Mouse (Mus musculus) MEL (cell line): ENCODE data around the gene Ifna14. TPM values are rescaled to one million over a fixed set of nuclear protein-coding genes. Genes with fewer than 3 reads are reported as not detected.

Experiments
- DNase-seq: peaks from one replicate; pipeline ENCODE4 v3.0.0; 2011; ENCODE audit warnings: low read depth, low spot score
- H3K27ac ChIP-seq: 2 replicates; pipeline ENCODE4 v1.5.1; 2012; ENCODE audit warnings: low read depth, mild to moderate bottlenecking, control low read depth, low read length, moderate library complexity; ENCODE audit not compliant: control insufficient read depth
- H3K27me3 ChIP-seq, 2 experiments: fragments of 150-350 bp in 1 of 2; sonication (generic) in 1 of 2; 2 replicates each; pipeline ENCODE4 v1.6.1; 2012; ENCODE audit warnings: low read length in 2 of 2, mild to moderate bottlenecking in 2 of 2, improper control_type of control experiment in 1 of 2, moderate library complexity in 1 of 2; ENCODE audit not compliant: insufficient read depth in 2 of 2, control insufficient read depth in 1 of 2
- H3K36me3 ChIP-seq, 2 experiments: 2 replicates each; pipeline ENCODE4 v1.6.1; 2012 to 2014; ENCODE audit warnings: low read length in 2 of 2, improper control_type of control experiment in 1 of 2, inconsistent platforms in 1 of 2, mild to moderate bottlenecking in 1 of 2; ENCODE audit not compliant: insufficient read depth in 2 of 2, control insufficient read depth in 1 of 2
- H3K4me1 ChIP-seq, 2 experiments: fragments of 150-350 bp in 1 of 2; sonication (generic) in 1 of 2; 2 replicates each; pipeline ENCODE4 v1.6.1; 2012; ENCODE audit warnings: low read length in 2 of 2, improper control_type of control experiment in 1 of 2, mild to moderate bottlenecking in 1 of 2; ENCODE audit not compliant: insufficient read depth in 2 of 2, control insufficient read depth in 1 of 2
- H3K4me3 ChIP-seq, 2 experiments: fragments of 150-350 bp in 1 of 2; sonication (generic) in 1 of 2; 2 replicates each; pipeline ENCODE4 v1.5.1; 2012; ENCODE audit warnings: low read depth in 2 of 2, low read length in 2 of 2, mild to moderate bottlenecking in 2 of 2, moderate library complexity in 2 of 2, control low read depth in 1 of 2, improper control_type of control experiment in 1 of 2; ENCODE audit not compliant: control insufficient read depth in 1 of 2, insufficient read depth in 1 of 2
- H3K79me2 ChIP-seq: 2 replicates; pipeline ENCODE4 v1.6.1; 2012; ENCODE audit warnings: mild to moderate bottlenecking, low read length, moderate library complexity; ENCODE audit not compliant: control insufficient read depth, poor library complexity, insufficient read depth
- H3K9ac ChIP-seq: 2 replicates; pipeline ENCODE4 v1.6.1; 2012; ENCODE audit warnings: low read depth, mild to moderate bottlenecking, control low read depth, low read length, moderate library complexity; ENCODE audit not compliant: control insufficient read depth, poor library complexity, severe bottlenecking
- H3K9me3 ChIP-seq: fragments of 150-350 bp; sonication (generic); replicated peaks from 2 replicates; pipeline ENCODE4 v1.6.1; 2012; ENCODE audit warnings: mild to moderate bottlenecking, low read length, improper control_type of control experiment, moderate library complexity; ENCODE audit not compliant: insufficient read depth
- BHLHE40 ChIP-seq: IDR thresholded peaks from 2 replicates; pipeline ENCODE4 v1.6.1; 2012; ENCODE audit warnings: low read depth, mild to moderate bottlenecking, inconsistent platforms, low read length, improper control_type of control experiment, borderline replicate concordance
- CHD1 ChIP-seq: IDR thresholded peaks from 2 replicates; pipeline ENCODE4 v1.6.1; 2012; ENCODE audit warnings: low read depth, mild to moderate bottlenecking, inconsistent platforms, low read length, improper control_type of control experiment
- CHD2 ChIP-seq: IDR thresholded peaks from 2 replicates; pipeline ENCODE4 v1.6.1; 2011; ENCODE audit warnings: low read length, improper control_type of control experiment
- CTCF ChIP-seq, 3 experiments: IDR thresholded peaks in 2 of 3; conservative IDR thresholded peaks in 1 of 3; 2 replicates each; pipeline ENCODE4 v1.5.1; 2011 to 2012; ENCODE audit warnings: low read length in 3 of 3, low read depth in 2 of 3, mild to moderate bottlenecking in 2 of 3, improper control_type of control experiment in 1 of 3, inconsistent platforms in 1 of 3, mixed read lengths in 1 of 3, moderate library complexity in 1 of 3; ENCODE audit not compliant: control insufficient read depth in 1 of 3, insufficient read depth in 1 of 3, poor library complexity in 1 of 3, severe bottlenecking in 1 of 3
- E2F4 ChIP-seq: IDR thresholded peaks from 2 replicates; pipeline ENCODE4 v1.6.1; 2011; ENCODE audit warnings: low read depth, low read length, improper control_type of control experiment, borderline replicate concordance
- ETS1 ChIP-seq: IDR thresholded peaks from 2 replicates; pipeline ENCODE4 v1.6.1; 2012; ENCODE audit warnings: low read depth, mild to moderate bottlenecking, inconsistent platforms, low read length, improper control_type of control experiment, moderate library complexity
- GABPA ChIP-seq: IDR thresholded peaks from 2 replicates; pipeline ENCODE4 v1.6.1; 2012; ENCODE audit warnings: low read depth, mild to moderate bottlenecking, inconsistent platforms, low read length, improper control_type of control experiment, moderate library complexity
- GATA1 ChIP-seq: IDR thresholded peaks from 2 replicates; pipeline ENCODE4 v1.6.1; 2011; ENCODE audit warnings: low read depth, low read length, improper control_type of control experiment
- HCFC1 ChIP-seq: IDR thresholded peaks from 2 replicates; pipeline ENCODE4 v1.6.1; 2012; ENCODE audit warnings: low read depth, mild to moderate bottlenecking, inconsistent platforms, low read length, improper control_type of control experiment, moderate library complexity
- JUND ChIP-seq: IDR thresholded peaks from 2 replicates; pipeline ENCODE4 v1.6.1; 2011; ENCODE audit warnings: low read depth, mild to moderate bottlenecking, improper control_type of control experiment, low read length
- KAT2A ChIP-seq: conservative IDR thresholded peaks from 2 replicates; pipeline ENCODE4 v1.6.1; 2012; ENCODE audit warnings: low read depth, low read length, improper control_type of control experiment, inconsistent platforms
- MAFK ChIP-seq: IDR thresholded peaks from 2 replicates; pipeline ENCODE4 v1.6.1; 2011; ENCODE audit warnings: low read depth, mild to moderate bottlenecking, low read length, improper control_type of control experiment, borderline replicate concordance
- MAX ChIP-seq: IDR thresholded peaks from 2 replicates; pipeline ENCODE4 v1.6.1; 2011; ENCODE audit warnings: low read length, improper control_type of control experiment
- MAZ ChIP-seq: IDR thresholded peaks from 2 replicates; pipeline ENCODE4 v1.6.1; 2012; ENCODE audit warnings: low read depth, mild to moderate bottlenecking, inconsistent platforms, low read length, improper control_type of control experiment
- MEF2A ChIP-seq: IDR thresholded peaks from 2 replicates; pipeline ENCODE4 v1.6.1; 2014; ENCODE audit warnings: low read depth, mild to moderate bottlenecking, inconsistent platforms, low read length, improper control_type of control experiment; ENCODE audit not compliant: poor library complexity, insufficient replicate concordance, severe bottlenecking; ENCODE audit errors: extremely low read depth
- MXI1 ChIP-seq: IDR thresholded peaks from 2 replicates; pipeline ENCODE4 v1.6.1; 2011; ENCODE audit warnings: mild to moderate bottlenecking, low read depth, low read length, improper control_type of control experiment
- MYB ChIP-seq: IDR thresholded peaks from 2 replicates; pipeline ENCODE4 v1.6.1; 2011; ENCODE audit warnings: mild to moderate bottlenecking, low read depth, low read length, improper control_type of control experiment
- MYC ChIP-seq: IDR thresholded peaks from 2 replicates; pipeline ENCODE4 v1.6.1; 2011; ENCODE audit warnings: low read depth, mild to moderate bottlenecking, low read length, improper control_type of control experiment, moderate library complexity
- NRF1 ChIP-seq: IDR thresholded peaks from 2 replicates; pipeline ENCODE4 v1.6.1; 2014; ENCODE audit warnings: low read depth, mild to moderate bottlenecking, inconsistent platforms, low read length, improper control_type of control experiment, moderate library complexity; ENCODE audit not compliant: poor library complexity, insufficient read depth, severe bottlenecking
- POLR2A ChIP-seq, 2 experiments: IDR thresholded peaks; 2 replicates each; pipeline ENCODE4 v1.6.1; 2011 to 2012; ENCODE audit warnings: low read length in 2 of 2, mild to moderate bottlenecking in 2 of 2, control low read depth in 1 of 2, improper control_type of control experiment in 1 of 2, low read depth in 1 of 2, moderate library complexity in 1 of 2; ENCODE audit not compliant: control insufficient read depth in 1 of 2, insufficient read depth in 1 of 2, poor library complexity in 1 of 2
- POLR2AphosphoS2 ChIP-seq: IDR thresholded peaks from 2 replicates; pipeline ENCODE4 v1.6.1; 2011; ENCODE audit warnings: low read length, improper control_type of control experiment
- POLR2AphosphoS5 ChIP-seq: IDR thresholded peaks from 2 replicates; pipeline ENCODE4 v1.6.1; 2012; ENCODE audit warnings: low read depth, borderline replicate concordance, mild to moderate bottlenecking, inconsistent platforms, low read length, moderate library complexity, mixed read lengths
- RAD21 ChIP-seq: IDR thresholded peaks from 2 replicates; pipeline ENCODE4 v1.6.1; 2011; ENCODE audit warnings: mild to moderate bottlenecking, low read depth, low read length, improper control_type of control experiment
- RCOR1 ChIP-seq: IDR thresholded peaks from 2 replicates; pipeline ENCODE4 v1.6.1; 2012; ENCODE audit warnings: low read depth, mild to moderate bottlenecking, inconsistent platforms, low read length, improper control_type of control experiment
- SIN3A ChIP-seq: IDR thresholded peaks from 2 replicates; pipeline ENCODE4 v1.6.1; 2012; ENCODE audit warnings: low read length, improper control_type of control experiment, inconsistent platforms
- SMC3 ChIP-seq: IDR thresholded peaks from 2 replicates; pipeline ENCODE4 v1.6.1; 2011; ENCODE audit warnings: low read depth, low read length, improper control_type of control experiment
- TAL1 ChIP-seq: IDR thresholded peaks from 2 replicates; pipeline ENCODE4 v1.6.1; 2012; ENCODE audit warnings: mild to moderate bottlenecking, inconsistent platforms, low read length, moderate library complexity, mixed read lengths
- TBP ChIP-seq: IDR thresholded peaks from 2 replicates; pipeline ENCODE4 v1.8.0; 2011; ENCODE audit warnings: low read depth, low read length, improper control_type of control experiment
- TCF12 ChIP-seq: IDR thresholded peaks from 2 replicates; pipeline ENCODE4 v1.6.1; 2014; ENCODE audit warnings: low read depth, mild to moderate bottlenecking, inconsistent platforms, low read length, improper control_type of control experiment, moderate library complexity
- UBTF ChIP-seq: IDR thresholded peaks from 2 replicates; pipeline ENCODE4 v1.6.1; 2012; ENCODE audit warnings: low read depth, mild to moderate bottlenecking, inconsistent platforms, low read length, improper control_type of control experiment, moderate library complexity, borderline replicate concordance; ENCODE audit not compliant: insufficient read depth
- USF1 ChIP-seq: IDR thresholded peaks from 2 replicates; pipeline ENCODE4 v1.6.1; 2014; ENCODE audit warnings: low read depth, mild to moderate bottlenecking, inconsistent platforms, low read length, improper control_type of control experiment, moderate library complexity
- USF2 ChIP-seq, 2 experiments: IDR thresholded peaks; 2 replicates each; pipeline ENCODE4 v1.6.1; 2011 to 2012; ENCODE audit warnings: improper control_type of control experiment in 2 of 2, low read length in 2 of 2, borderline replicate concordance in 1 of 2, inconsistent platforms in 1 of 2, low read depth in 1 of 2, mild to moderate bottlenecking in 1 of 2; ENCODE audit not compliant: insufficient read depth in 1 of 2
- ZC3H11A ChIP-seq: IDR thresholded peaks from 2 replicates; pipeline ENCODE4 v1.6.1; 2012; ENCODE audit warnings: low read depth, mild to moderate bottlenecking, inconsistent platforms, low read length, improper control_type of control experiment
- ZMIZ1 ChIP-seq: IDR thresholded peaks from 2 replicates; pipeline ENCODE4 v1.6.1; 2012; ENCODE audit warnings: low read depth, mild to moderate bottlenecking, inconsistent platforms, low read length, improper control_type of control experiment, moderate library complexity
- ZNF384 ChIP-seq: IDR thresholded peaks from 2 replicates; pipeline ENCODE4 v1.6.1; 2012; ENCODE audit warnings: low read depth, mild to moderate bottlenecking, inconsistent platforms, low read length, improper control_type of control experiment
- polyA plus RNA-seq, 2 experiments: library from polyadenylated mRNA; stranded (reverse) in 1 of 2; unstranded in 1 of 2; fragments of >175 nt in 1 of 2; fragments of >200 nt in 1 of 2; gene quantifications; 2 replicates each; pipeline versions ENCODE4 v1.2.1 to v1.2.4; 2012; ENCODE audit warnings: low replicate concordance in 2 of 2, low read depth in 1 of 2; ENCODE audit not compliant: insufficient read length in 2 of 2, insufficient read depth in 1 of 2, missing spikeins in 1 of 2
- total RNA-seq: library from RNA; depleted of rRNA; stranded (reverse); fragments of 300-350 nt; gene quantifications from 2 replicates; pipeline ENCODE4 v1.2.3, GENCODE M21; 2012

Gene Ifna14
- total and polyA plus RNA-seq, 3 experiments = not detected

DNA sequence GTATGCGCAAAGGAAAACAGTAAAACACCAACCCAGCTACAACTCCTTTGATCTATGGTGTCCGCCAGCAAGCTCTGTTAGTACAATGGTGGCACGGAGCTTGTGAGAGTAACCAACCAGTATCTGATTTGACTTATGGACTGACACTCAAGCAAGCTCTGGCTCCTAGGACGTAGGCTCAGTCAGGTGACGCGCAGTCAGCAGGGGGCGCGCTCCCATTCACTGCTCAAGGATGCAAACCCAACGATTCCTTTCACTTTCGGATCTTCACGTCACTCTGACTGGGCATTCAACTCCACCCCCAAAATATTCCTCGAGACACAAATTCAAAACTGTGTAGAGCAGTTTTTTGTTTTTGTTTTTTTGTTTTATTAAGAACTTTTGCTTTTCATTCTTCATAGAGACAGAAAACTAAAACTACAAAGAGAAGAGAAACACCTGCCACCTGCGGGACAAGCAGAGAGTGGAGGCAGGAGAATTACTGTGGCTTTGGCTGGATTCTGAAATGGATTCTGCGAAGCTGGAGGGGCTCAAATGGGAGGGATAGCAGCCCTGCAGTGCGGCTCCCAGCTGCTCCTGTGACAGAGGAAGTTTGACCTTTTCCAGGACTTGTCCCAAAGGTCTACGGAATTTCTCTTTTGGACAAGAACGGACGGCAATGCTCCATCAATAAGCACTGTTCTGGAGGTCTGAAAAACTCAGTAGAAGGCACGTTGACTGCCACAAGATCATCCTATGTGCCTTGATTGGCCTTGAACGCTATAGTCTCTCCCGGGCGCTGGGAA, 21.2 kb downstream of the Ifna14 start:
- Histone ChIP-seq H3K9ac (peak overlapping the region; percentile 35), H3K9me3 (no peaks in the 10 kb centered on the region), H3K4me3 (peak overlapping the region; percentile 67 to 91), H3K36me3 (peaks cover 0 to 2% of the 10 kb centered on the region in 2 experiments; a peak in 2 of 4 replicates), H3K27ac (no peak overlapping the region), H3K27me3 (peaks cover 0 to 2% of the 10 kb centered on the region in 2 experiments; a peak in 2 of 4 replicates), H3K4me1 (peaks cover 2 to 3% of the 10 kb centered on the region in 2 experiments; a peak in 1 of 4 replicates), H3K79me2 (no peaks in the 10 kb centered on the region)
- DNase-seq = peak; percentile 94
- TF ChIP-seq JUND (no peak), POLR2AphosphoS2 (no peak), KAT2A (no peak), MYC (0 out of 2 replicates have a peak, but pooled peaks have one; percentile 35), POLR2AphosphoS5 (no peak), GATA1 (0 out of 2 replicates have a peak, but pooled peaks have one; percentile 3), GABPA (no peak), CTCF (IDR thresholded peaks at IDR 0.05 in 2 of 3, conservative IDR thresholded peaks at IDR 0.05 in 1 of 3; ENCODE audit: control insufficient read depth in 1 of 3, insufficient read depth in 1 of 3, low read depth in 2 of 3, low read length in 3 of 3, poor library complexity in 1 of 3, severe bottlenecking in 1 of 3) (peak; percentile 77 to 93 (median 89)), SMC3 (peak; percentile 80), ZNF384 (no peak), ZC3H11A (peak; percentile 17; the same call in 1 of the 2 replicates), CHD1 (no peak), TAL1 (no peak), BHLHE40 (0 out of 2 replicates have a peak, but pooled peaks have one; percentile 27), RAD21 (peak; percentile 42), ZMIZ1 (no peak), NRF1 (peak; percentile 16; the same call in 1 of the 2 replicates), MAZ (0 out of 2 replicates have a peak, but pooled peaks have one; percentile 43), USF1 (peak; percentile 86), UBTF (no peak), ETS1 (peak; percentile 77), USF2 (IDR thresholded peaks at IDR 0.05; ENCODE audit: borderline replicate concordance in 1 of 2, insufficient read depth in 1 of 2, low read depth in 1 of 2, low read length in 2 of 2) (0 out of 4 replicates have a peak, but pooled peaks of 1 of the 2 experiments have one; percentile 27), POLR2A (IDR thresholded peaks at IDR 0.05; ENCODE audit: control insufficient read depth in 1 of 2, insufficient read depth in 1 of 2, low read depth in 1 of 2, low read length in 2 of 2, poor library complexity in 1 of 2) (no peak), HCFC1 (peak; percentile 44; the same call in 1 of the 2 replicates), MYB (no peak), MAX (peak; percentile 53), RCOR1 (peak; percentile 53), TCF12 (no peak), MXI1 (peak; percentile 46; the same call in 1 of the 2 replicates), SIN3A (peak; percentile 72), MEF2A (no peak), E2F4 (no peak), MAFK (no peak), TBP (0 out of 2 replicates have a peak, but pooled peaks have one; percentile 38), CHD2 (no peak)
